Mouse (Mus musculus): Measurements from ENCODE around the gene Slc25a33.
A peak's percentile ranks its signal among the peaks of the same experiment; 100 is the strongest.

Slc25a33 gene

DNA sequence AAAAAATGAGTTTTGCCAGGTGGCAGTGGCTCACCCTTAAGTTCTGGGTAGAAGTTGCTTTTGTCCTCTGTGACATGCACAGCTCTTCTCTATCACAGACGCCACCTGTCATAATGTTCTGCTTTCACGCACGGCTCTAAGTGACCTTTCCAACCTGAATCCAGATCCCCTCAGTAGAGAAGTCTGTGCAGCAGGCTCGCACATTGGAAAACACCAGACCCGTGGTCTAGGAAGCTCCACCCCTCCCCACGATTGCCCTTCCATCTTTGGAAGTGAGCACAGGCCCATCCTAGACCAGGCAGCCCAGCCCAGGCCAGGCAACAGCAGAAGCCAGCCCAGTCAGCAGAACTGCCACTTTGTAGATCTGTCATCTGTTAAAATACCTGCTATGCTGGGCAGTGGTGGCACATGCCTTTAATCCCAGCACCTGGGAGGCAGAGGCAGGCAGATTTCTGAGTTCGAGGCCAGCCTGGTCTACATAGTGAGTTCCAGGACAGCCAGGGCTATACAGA is 20.9 kb upstream of the Slc25a33 start:
- no peak for DNase-seq (ENCODE audit: low spot score in 2 of 2)

DNA sequence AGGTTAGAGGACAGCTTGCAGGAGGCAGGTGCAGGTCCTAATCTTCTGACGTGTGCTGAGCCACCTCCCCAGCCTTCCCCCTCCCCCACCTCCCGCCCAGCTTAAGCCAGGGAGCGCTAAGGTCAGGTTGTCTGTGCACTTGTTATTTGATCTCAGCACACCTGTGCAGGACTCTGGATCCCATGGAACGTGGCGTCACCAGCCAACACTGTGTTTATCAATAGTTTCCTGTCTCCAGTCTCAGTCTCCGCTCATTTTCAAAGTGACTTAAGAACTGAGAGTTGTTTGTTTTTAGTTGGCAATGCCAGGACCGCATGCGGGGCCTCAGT is 19.9 kb upstream of the Slc25a33 start:
- no peak for DNase-seq (ENCODE audit: low spot score in 2 of 2)

DNA sequence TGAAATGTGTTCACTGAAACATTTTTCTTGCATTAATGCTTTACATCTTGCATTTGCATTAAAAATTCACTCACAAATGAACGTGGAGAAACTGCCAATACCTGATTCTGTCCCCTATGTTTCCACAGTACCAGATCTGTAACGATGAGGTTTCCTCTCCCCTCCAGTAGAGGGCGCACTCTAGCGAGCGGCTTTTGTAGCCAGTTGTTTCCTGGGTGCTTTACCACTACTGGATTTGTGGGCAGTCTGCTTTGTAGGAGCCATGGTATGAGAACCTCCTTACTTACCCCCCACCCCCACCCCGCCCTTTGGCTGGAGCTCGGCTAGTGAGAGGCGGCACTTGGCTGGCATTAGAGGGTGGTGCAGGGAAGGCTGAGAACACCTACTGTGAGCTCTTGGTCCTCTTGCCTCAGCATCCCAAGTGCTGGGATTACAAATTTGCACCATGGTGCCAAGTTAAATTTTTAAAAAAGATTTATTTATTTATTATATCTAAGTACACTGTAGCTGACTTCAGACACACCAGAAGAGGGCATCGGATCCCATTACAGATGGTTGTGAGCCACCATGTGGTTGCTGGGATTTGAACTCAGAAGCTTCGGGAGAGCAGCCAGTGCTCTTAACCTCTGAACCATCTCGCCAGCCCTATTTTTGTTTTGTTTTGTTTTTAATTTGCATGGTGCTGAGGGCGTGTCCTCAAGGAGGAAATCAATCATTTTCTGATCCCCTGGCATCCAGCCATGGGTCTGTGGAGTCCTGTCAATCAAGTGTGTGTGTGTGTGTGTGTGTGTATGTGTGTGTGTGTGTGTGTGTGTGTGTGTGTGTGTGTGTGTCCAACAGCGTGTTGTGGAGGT is 19.3 kb upstream of the Slc25a33 start:
- no peak for DNase-seq (ENCODE audit: low spot score in 2 of 2)

DNA sequence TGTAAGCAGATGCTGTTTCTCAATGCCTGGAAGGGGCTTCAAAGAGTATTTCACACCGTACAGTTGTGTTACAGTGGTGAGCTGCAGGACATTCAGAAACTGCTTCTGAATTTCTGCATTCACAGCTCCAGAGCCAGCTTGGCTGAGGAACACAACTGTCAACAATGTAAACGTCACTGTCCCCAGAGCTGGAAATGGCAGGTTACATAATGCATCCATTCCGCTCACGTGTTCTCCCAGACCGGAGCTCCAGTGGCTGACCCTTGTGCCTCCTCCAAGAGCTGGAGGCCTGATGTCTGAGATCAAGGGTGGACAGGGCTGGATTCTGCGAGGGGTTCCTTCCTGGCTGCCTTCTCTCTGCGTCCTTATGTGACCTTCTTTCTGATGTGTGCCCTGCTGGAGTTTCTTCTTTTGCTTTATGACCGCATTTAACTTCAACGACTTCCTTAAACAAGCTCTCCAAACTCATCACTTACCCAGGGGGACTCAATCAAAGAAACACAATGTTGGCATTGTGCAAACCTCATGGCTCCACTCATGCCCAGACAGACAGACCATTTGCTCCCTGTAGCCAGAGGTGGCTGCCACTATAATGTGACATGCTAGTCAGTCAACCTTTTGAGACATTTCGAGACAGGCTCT is 18.2 kb upstream of the Slc25a33 start:
- DNase-seq (ENCODE audit: low spot score in 2 of 2), result peak in 1 of 2 experiments; percentile 45

DNA sequence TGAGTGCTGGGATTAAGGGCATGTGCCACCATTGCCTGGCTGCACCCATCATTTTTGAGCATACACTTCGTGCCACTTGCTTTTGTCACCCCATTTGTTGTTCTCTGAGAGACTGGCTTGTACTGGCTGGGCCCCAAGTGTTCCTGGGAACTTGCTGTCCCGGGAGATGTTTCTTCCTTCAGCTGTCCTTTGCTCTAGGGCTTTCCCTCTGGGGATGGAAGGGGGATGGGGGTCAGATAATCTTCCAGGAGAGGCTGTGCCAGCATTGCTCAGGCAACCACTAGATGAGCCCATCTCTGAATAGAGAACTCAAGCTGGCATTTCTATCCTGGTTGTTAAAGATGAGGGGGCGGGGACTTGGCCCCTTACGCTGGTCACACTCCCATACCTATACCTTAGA is 17.4 kb upstream of the Slc25a33 start:
- no peak for DNase-seq (ENCODE audit: low spot score in 2 of 2)

DNA sequence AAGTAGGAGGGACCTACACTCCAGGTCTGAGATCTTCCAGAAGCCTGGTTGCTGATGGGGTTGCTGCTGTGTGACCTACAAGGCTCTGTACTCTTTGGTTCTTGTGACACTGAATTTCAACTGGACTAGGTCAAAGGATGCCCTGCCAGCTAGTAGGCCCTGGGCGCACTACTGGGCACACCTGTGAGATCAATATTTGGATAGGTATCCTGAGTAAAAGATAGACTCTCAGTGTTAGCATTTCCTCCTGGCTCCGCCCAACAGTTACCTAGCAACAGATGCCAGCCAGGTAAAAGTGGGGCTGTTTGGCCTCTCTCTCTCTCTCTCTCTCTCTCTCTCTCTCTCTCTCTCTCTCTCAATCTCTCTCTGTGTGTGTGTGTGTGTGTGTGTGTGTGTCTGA is 16.9 kb upstream of the Slc25a33 start:
- no peak for DNase-seq (ENCODE audit: low spot score in 2 of 2)

DNA sequence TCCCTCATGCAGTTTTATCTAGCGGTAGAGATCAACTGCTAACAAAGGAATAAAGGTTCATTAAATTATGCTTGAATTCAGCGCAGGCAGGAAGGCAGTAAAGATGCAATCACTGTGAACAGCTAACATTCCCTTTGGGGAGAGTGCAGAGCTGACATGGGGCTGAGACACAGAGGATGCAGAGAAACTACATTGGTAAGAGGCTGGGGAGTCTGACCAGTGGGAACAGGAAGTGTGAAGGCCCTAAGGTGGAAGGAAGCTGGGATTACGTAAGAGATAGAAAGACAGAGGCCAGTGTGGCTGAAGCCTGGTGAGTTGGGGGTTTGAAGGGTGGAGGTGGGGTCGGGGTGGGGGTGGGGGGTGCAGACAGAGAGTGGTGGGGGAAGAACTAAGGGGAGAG is 16.5 kb upstream of the Slc25a33 start:
- no peak for DNase-seq (ENCODE audit: low spot score in 2 of 2)

DNA sequence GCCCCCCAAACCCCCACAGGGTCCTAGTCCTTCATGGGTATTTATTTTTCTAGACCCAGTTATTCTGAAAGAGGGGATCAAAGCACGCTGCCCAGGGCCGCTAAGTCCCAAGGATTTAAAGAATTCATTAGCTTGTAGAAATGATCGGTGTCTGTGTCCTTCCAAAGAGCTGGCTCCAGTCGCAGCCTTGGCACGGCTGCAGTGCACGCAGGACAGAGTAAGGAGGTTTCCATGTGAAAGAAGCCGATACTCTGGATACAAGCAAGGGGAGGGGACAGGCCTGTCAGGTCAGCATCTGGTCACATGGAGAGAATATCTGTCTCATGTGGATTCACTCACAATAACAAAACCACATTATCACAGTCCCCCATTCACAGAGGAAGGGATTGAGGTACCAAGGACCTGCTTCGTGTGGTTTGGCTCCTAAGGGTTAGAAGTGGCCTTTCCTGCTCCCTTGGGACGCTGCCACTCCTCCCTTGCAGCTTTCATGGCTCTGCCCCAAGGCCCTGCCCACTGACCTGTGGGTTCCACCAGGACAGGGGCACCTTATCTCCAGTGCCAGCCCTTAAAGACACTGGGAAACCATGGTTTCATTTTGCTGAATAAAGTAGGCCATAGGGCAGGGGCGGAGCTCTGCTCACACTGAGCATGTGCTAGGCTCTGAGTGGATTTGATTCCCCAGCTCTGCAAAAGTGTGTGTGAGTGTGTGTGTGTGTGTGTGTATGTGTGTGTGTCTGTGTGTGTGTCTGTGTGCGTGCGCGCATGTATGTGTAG is 15.5 kb upstream of the Slc25a33 start:
- DNase-seq (ENCODE audit: low spot score in 2 of 2), result no peak

DNA sequence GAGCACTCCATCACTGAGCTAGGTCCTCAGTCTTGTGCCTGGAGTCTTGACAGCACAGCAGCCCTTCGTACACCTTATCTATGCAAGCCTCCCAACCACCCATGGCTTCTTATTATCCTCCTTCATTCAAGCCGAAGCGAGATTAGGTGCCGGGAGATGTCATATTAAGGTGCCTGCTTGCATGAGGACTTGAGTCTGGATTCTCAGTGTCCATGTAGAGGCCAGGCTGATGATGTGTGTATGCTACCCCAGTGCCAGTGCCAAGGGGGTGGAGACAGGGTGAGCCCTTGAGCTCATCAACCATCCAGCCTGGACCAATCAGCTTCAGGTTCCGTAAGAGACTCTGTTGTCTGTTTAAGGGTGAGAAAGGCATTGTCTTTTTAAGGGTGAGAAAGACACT is 10.8 kb upstream of the Slc25a33 start:
- DNase-seq (ENCODE audit: low spot score in 2 of 2), result no peak

DNA sequence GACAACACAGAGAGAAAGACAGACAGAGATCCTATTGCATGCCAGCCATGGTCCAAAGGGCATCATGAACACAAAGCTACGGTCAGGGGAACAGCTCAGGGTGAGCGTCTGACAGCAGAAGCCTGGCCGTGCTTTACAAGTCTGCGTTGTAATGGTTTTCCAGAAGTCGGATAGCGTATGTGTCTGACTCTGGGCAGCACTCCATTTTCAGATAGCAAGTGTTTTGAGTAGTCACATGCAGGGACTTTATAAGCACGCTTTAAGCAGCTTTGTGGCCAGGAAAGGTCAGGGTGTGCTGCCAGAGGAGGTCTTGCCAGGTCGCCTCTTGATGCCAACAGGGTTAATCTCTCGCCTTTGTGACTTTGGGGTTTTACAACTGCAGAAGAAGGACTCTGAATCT is 10.3 kb upstream of the Slc25a33 start:
- no peak for DNase-seq (ENCODE audit: low spot score in 2 of 2)

DNA sequence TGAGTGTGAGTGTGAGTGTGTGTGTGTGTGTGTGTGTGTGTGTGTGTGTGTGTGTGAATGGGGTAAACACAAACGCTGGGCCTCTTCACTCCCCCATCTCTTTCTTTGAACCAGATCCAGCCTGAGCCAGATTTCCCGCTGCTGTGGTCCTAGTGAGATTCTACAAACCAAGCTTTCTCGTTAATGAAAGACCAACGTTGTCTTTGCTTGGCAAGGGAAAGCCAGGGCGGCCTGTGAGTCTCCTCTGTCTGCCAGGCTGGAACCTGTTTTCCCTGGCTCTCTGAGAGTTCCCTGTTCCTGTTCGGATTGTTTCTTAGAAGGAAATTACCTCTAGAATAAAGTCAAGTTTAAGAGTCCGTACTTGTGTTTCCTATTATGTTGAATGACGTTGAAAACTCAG is 8.9 kb upstream of the Slc25a33 start:
- no peak for DNase-seq (ENCODE audit: low spot score in 2 of 2)

DNA sequence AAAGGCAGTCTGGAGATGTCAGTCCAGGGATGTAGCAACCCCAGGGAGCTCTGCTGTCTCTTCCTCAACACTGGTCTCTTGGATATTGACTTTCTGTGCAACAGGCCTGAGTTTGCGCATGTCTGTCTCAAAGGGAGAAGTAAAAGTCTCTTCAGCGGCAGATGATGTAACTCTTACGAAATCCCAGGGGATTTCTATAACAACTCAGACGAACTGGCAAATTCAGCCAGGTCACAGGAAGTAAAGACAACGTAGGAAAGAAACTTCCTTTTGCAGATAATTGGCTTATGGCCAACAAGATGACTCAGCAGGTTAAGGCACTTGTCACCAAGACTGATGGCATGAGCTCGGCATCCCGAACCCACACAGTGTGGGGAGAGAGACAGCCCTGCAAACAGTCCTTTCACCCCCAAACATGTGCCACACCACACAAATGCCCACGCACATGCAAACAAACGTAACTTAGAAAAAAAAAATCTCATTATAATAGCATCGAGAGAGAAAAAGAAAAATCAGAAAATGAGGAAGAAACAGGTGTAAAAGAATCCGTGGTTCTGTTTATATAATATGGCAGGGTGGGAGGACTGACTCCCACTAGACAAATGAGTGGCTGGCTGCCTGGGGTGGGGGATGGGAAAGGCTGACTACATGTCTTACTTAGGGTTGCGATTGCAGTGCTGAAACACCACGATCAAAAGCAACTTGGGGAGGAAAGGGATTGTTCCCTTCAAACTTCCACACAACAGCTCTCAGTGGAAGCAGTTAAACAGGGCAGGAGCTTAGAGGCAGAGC is 6.7 kb upstream of the Slc25a33 start:
- peak in 1 of 2 experiments; percentile 42 for DNase-seq (ENCODE audit: low spot score in 2 of 2)

DNA sequence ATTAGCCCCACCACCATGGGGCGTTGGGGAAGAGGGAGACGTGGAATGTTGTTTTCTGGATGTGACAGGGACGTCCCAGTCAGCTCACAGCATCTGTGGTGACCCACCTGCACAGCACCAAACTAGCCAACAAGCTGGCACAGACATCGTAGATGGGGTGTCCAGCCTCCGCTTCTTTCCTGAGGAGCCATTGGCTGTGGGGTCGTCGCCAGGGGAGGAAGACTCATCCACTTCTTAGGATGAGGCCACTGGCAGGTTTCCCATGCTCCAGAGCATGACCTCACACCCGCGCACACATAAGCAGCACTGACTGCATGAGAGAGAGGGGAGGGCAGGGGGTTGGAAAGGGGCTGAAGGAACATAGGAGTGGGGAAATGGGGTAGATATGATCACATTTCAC is 5.9 kb upstream of the Slc25a33 start:
- no peak for DNase-seq (ENCODE audit: low spot score in 2 of 2)

DNA sequence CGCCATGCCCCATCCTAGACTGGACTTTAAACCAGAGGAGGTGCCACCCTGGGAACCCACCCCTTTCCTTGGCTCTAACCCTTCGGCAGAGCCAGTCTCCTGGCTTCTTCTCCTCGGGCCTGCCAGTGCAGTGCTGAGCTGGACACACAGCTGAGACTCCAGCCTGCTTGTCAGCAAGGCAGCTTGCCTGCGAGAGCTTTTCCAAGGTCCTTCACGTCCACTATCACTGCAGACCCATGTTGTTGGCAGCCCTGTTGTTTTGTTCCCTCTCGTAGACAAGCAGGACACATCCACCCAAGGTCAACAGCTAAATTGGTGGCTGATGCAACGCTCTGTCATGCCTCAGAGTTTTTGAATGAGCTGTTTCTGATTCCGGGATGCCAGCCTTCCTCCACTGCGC is 3.0 kb upstream of the Slc25a33 start:
- no peak for DNase-seq (ENCODE audit: low spot score in 2 of 2)

DNA sequence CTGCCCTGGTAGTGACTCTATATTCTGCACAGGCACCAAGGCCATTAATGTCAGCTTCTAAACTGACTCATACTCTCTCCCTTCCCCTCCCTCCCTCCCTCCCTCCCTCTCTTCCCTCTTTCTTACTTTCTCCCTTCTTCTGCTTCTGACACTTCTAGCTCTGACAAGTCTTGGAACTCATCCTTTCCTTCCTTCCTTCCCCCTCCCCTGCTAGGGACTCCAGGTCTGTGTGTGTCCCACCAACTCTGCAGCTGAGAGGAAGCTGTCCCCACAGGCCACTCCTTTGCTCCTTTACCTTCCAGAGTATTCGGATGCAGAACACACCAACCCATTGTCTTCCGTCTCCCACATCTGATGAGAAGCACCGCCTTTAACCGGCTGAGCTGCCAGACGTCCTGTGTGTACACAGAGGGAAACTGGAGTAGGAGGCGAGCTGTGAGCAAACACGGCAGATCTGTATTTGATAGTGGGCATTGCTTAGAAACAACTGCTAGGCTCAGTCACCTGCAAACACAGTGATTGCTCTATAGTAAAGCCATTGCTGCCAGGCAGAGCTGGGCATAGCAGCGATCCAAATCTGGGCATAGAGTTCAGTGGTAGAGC is 1.8 kb upstream of the Slc25a33 start:
- no peak for DNase-seq (ENCODE audit: low spot score in 2 of 2)

DNA sequence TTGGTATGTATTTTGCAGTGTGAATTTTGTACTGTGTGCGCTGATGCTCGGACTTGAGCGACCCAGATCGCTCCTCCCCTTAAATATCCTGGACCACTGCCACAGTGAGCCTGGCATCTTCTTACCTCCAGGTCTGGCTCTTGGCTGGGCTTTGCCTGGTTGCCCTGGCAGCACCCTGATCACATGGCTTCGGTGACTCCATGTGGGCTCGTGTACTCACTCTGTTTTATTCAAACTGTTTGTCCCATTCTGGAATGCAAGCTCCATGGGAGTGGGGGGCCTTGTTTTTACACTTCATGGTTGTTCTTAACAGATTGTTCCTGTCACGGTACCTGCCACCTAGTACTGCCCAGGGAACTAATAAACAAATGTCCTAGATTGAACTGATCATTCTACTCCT is 1.3 kb upstream of the Slc25a33 start:
- DNase-seq (ENCODE audit: low spot score in 2 of 2), result no peak

DNA sequence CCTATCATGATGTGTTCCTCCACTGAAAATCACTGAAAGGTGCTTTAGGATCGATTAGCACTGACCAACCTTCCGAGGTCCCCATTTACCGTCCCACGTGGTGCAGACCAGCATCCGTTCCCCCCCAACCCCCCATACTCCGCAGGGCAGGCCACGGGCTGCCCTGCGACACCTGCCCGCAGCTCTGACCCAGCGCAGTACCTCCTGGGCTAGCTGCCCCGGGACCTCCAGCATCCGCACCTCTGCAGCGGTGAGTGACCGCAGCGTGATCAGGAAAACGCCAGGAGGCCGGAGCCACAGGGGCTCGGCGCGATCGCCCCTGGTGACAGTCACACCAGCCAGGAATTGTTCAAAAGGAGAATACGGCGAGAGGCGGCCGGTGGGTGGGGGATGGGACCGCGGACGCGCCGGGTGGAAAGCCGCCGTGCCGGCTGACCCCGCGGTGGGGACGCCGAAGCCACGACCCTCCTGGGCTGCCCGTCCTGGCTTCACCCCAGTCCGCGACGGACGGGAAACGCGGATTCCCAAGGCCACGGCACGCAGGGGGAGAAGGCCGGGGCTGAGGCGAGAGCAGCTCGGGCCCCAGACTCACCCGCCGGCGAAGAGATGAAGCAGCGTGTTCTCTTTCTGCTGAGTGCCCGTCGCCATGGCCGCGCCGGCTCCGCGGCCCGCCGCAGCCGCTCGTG is 526 bp downstream of the Slc25a33 start:
- no peak for DNase-seq (ENCODE audit: low spot score in 2 of 2)

DNA sequence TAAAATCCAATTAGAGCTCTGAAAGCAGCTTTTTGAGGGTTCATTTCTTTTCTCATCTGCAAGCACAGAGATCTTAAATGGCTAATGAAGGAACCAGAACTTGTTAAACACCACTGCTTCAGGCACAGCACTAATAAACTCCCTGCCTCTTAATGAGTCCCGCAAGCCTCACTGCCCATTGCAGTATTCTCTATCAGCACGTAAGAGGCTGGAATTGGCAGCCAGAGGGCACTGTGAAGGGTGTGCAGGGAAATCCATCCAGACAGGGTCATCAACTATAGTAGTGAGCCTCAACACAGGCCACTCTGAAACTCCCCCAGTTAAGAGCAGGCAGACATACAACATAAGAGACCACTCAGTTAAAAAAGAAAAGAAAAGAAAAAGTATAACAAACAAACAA is 1.7 kb downstream of the Slc25a33 start:
- DNase-seq (ENCODE audit: low spot score in 2 of 2), result no peak

DNA sequence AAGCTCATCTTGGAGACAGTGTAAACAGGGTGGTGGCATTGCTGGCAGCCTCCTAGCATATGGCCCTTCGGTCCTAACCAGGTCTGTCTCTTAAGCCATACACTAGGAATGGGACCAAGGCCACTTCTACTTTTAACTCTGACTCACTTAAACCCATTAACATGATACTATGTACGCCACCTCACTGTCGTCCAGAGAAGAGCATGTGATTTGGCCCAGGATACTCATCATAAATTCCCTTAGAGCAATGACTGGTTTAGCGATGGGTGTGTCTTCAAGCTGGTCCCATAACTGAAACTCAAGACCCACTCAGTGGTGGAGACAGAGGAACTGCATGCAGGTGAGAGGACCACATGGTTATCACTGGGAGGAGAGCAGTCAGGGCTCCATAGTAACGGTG is 8.9 kb downstream of the Slc25a33 start:
- DNase-seq (ENCODE audit: low spot score in 2 of 2), result no peak

DNA sequence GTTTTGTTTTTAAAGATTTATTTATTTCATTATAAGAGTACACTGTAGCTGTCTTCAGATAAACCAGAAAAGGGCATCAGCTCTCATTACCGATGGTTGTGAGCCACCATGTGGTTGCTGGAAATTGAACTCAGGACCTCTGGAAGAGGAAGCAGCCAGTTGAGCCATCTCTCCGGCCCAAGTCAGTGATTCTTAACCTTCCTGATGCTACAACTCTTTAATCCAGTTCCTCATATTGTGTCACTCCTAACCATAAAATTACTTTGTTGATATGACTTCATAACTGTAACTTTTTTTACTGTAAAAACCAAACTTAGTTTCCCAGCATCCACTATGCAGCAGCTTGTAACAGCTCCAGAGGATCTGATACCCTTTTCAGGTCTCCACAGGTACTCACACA is 10.7 kb downstream of the Slc25a33 start:
- no peak for DNase-seq (ENCODE audit: low spot score in 2 of 2)

DNA sequence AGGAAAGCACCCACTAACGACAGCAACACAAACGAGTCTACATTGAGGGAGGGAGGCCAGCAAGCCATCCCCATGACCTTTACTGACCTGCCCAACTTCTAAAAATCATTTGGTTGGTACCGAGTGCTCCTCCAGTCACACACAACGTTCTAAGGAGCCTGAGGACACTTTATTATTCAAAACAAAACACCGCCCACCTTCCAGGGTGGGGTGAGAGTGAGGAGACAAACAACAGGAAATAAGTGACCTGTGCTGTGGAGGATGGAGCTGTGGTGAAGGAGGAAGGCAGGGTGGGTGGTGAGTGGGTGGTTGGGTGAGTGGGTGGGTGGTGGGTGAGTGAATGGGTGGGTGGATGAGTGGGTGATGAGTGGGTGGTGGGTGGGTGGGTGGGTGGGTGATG is 14.6 kb downstream of the Slc25a33 start:
- no peak for DNase-seq (ENCODE audit: low spot score in 2 of 2)

Measured in left cerebral cortex, adult 9 months (tissue).